ENCODE assay signal across 24 mouse cellular contexts in the genomic region with DNA sequence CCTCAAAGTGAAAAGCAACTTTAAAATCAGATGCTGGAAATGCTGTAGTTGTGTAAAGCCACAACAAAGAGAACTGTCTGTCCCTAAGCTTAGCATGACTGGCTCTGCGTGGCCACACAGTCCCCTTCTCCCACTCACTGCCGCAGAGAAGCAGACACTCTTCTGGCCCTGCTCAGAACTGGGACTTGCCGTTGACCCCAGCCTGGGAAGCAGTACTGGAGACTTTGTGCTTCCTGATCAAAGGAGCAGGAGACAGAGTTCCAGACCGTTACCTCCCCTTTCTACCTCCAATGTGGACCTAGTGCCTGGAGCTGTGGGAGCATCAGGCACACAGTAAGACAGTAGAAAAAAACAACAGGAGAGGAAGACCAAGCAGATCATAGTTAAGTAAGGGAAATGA. TPM values are rescaled to one million over a fixed set of nuclear protein-coding genes. Genes with fewer than 3 reads are reported as not detected.
DNase-seq lines count a peak whose midpoint lies in the region; ATAC-seq and TF ChIP-seq lines count a peak whose summit lies in the region.
"Had no signal": no experiment of that assay in that cellular context is flagged by ENCODE, and none has a peak within 500 bp of the region (broad histone marks: within the 10 kb centered on the region; RNA-seq: fewer than 3 reads in every experiment).

No protein-coding gene starts in this region.

- ATAC-seq in hindbrain, embryonic 13.5 days (ENCODE audit: low FRiP score) = no peak
- ATAC-seq in hindbrain, embryonic 11.5 days (ENCODE audit: low FRiP score) = no peak
- ATAC-seq in kidney, embryonic 15.5 days (replicated peaks; ENCODE audit: low FRiP score) = peak; percentile 79
- ATAC-seq in kidney, postnatal 0 days (replicated peaks; ENCODE audit: low FRiP score, low read depth) = no peak
- ATAC-seq: activated CD4-positive, CD25-positive, alpha-beta regulatory T cell, adult 4 months; CD4-positive, CD25-positive, alpha-beta regulatory T cell, adult 4 months; forebrain, embryonic 13.5 days; forebrain, embryonic 15.5 days; Patski had no signal

- no peaks in the 10 kb centered on the region for H3K36me3 ChIP-seq in hindbrain, embryonic 13.5 days
- H3K36me3 ChIP-seq in hindbrain, embryonic 11.5 days (ENCODE audit: control insufficient read depth, insufficient read depth, low read length) = no peaks in the 10 kb centered on the region
- no peaks in the 10 kb centered on the region for H3K36me3 ChIP-seq in kidney, embryonic 15.5 days
- H3K36me3 ChIP-seq in kidney, postnatal 0 days (ENCODE audit: insufficient read depth, low read length) = no peaks in the 10 kb centered on the region
- H3K36me3 ChIP-seq: embryonic facial prominence, embryonic 10.5 days; embryonic facial prominence, embryonic 12.5 days; forebrain, embryonic 15.5 days had no signal

- H3K27ac ChIP-seq in hindbrain, embryonic 13.5 days = no peak overlapping the region
- H3K27ac ChIP-seq in hindbrain, embryonic 11.5 days (ENCODE audit: low read depth, low read length) = no peak overlapping the region
- no peak overlapping the region for H3K27ac ChIP-seq in kidney, embryonic 15.5 days
- no peak overlapping the region for H3K27ac ChIP-seq in kidney, postnatal 0 days
- H3K27ac ChIP-seq: embryonic facial prominence, embryonic 10.5 days; embryonic facial prominence, embryonic 12.5 days; forebrain, embryonic 13.5 days; forebrain, embryonic 15.5 days had no signal

- no peaks in the 10 kb centered on the region for H3K9me3 ChIP-seq in hindbrain, embryonic 13.5 days
- H3K9me3 ChIP-seq in hindbrain, embryonic 11.5 days (ENCODE audit: control insufficient read depth, low read length) = no peaks in the 10 kb centered on the region
- no peaks in the 10 kb centered on the region for H3K9me3 ChIP-seq in kidney, embryonic 15.5 days (replicated peaks)
- no peaks in the 10 kb centered on the region for H3K9me3 ChIP-seq in kidney, postnatal 0 days (replicated peaks; ENCODE audit: low read length)
- H3K9me3 ChIP-seq: embryonic facial prominence, embryonic 10.5 days; embryonic facial prominence, embryonic 12.5 days; forebrain, embryonic 15.5 days; G1E had no signal

- DNase-seq in hindbrain, embryonic 11.5 days (ENCODE audit: low spot score) = no peak
- DNase-seq in kidney, postnatal 14 days = no peak
- DNase-seq in kidney, postnatal 0 days (ENCODE audit: low spot score) = peak; percentile 46
- no peak for DNase-seq in kidney, postnatal 25 days
- DNase-seq: adrenal gland, adult 8-10 months; adrenal gland, postnatal 14 days; adrenal gland, postnatal 36 days; B cell, adult 2 months; cerebellum, adult 11-12 months; cerebellum, adult 2 months; cerebellum, adult 9-10 months; cerebellum, postnatal 10 days; cerebellum, postnatal 25 days had no signal

- H3K27me3 ChIP-seq in hindbrain, embryonic 13.5 days = no peaks in the 10 kb centered on the region
- H3K27me3 ChIP-seq in hindbrain, embryonic 11.5 days (ENCODE audit: control insufficient read depth, insufficient read depth, low read length) = no peaks in the 10 kb centered on the region
- no peaks in the 10 kb centered on the region for H3K27me3 ChIP-seq in kidney, embryonic 15.5 days
- no peaks in the 10 kb centered on the region for H3K27me3 ChIP-seq in kidney, postnatal 0 days (ENCODE audit: insufficient read depth, low read length)
- H3K27me3 ChIP-seq: CH12.LX; embryonic facial prominence, embryonic 12.5 days; forebrain, embryonic 13.5 days; forebrain, embryonic 15.5 days had no signal

- H3K4me1 ChIP-seq in hindbrain, embryonic 13.5 days (replicated peaks) = no peaks in the 10 kb centered on the region
- H3K4me1 ChIP-seq in hindbrain, embryonic 11.5 days (replicated peaks; ENCODE audit: control insufficient read depth, insufficient read depth, low read length) = no peaks in the 10 kb centered on the region
- peaks cover 5% of the 10 kb centered on the region; the same call in 1 of the 2 replicates for H3K4me1 ChIP-seq in kidney, embryonic 15.5 days
- H3K4me1 ChIP-seq in kidney, postnatal 0 days (replicated peaks; ENCODE audit: insufficient read depth, low read length) = no peaks in the 10 kb centered on the region
- H3K4me1 ChIP-seq: embryonic facial prominence, embryonic 10.5 days; embryonic facial prominence, embryonic 12.5 days; forebrain, embryonic 13.5 days; forebrain, embryonic 15.5 days had no signal

- 0 out of 2 replicates have a peak overlapping the region, but pooled peaks have one; percentile 13 for H3K9ac ChIP-seq in hindbrain, embryonic 13.5 days
- H3K9ac ChIP-seq in hindbrain, embryonic 11.5 days (ENCODE audit: low read depth, low read length) = no peak overlapping the region
- no peak overlapping the region for H3K9ac ChIP-seq in kidney, embryonic 15.5 days
- no peak overlapping the region for H3K9ac ChIP-seq in kidney, postnatal 0 days (ENCODE audit: low read depth, low read length)
- H3K9ac ChIP-seq: embryonic facial prominence, embryonic 12.5 days; forebrain, embryonic 13.5 days; forebrain, embryonic 15.5 days had no signal

- TF ChIP-seq CTCF in kidney, postnatal 0 days (IDR thresholded peaks at IDR 0.05; ENCODE audit: low read depth) = no peak

- no peak overlapping the region for H3K4me2 ChIP-seq in hindbrain, embryonic 13.5 days
- H3K4me2 ChIP-seq in hindbrain, embryonic 11.5 days (replicated peaks; ENCODE audit: low read depth, low read length) = no peak overlapping the region
- H3K4me2 ChIP-seq in kidney, embryonic 15.5 days = no peak overlapping the region
- H3K4me2 ChIP-seq in kidney, postnatal 0 days (ENCODE audit: low read length) = no peak overlapping the region
- H3K4me2 ChIP-seq: embryonic facial prominence, embryonic 12.5 days; forebrain, embryonic 13.5 days; forebrain, embryonic 15.5 days had no signal

- WGBS in hindbrain, embryonic 13.5 days = 60% methylated on average over 4 of the region's 4 CpGs
- WGBS in hindbrain, embryonic 11.5 days = 75% methylated on average over 4 of the region's 4 CpGs
- WGBS in kidney, embryonic 15.5 days = 19% methylated on average over 4 of the region's 4 CpGs
- 23% methylated on average over 4 of the region's 4 CpGs for WGBS in kidney, postnatal 0 days

- no peak overlapping the region for H3K4me3 ChIP-seq in hindbrain, embryonic 13.5 days
- H3K4me3 ChIP-seq in hindbrain, embryonic 11.5 days (ENCODE audit: low read depth, low read length) = no peak overlapping the region
- H3K4me3 ChIP-seq in kidney, embryonic 15.5 days (replicated peaks) = no peak overlapping the region
- H3K4me3 ChIP-seq in kidney, postnatal 0 days (replicated peaks; ENCODE audit: low read depth, low read length) = no peak overlapping the region
- H3K4me3 ChIP-seq: embryonic facial prominence, embryonic 10.5 days; embryonic facial prominence, embryonic 12.5 days; forebrain, embryonic 13.5 days; forebrain, embryonic 15.5 days had no signal

RNA-seq across cellular contexts. Expression of gene Fam228a, which starts 5.9 kb away (rescaled TPM):
- 0.75 and 1.1 TPM in 2 replicates for polyA plus RNA-seq in hindbrain, embryonic 13.5 days (2015; fragmentation: Nextera tagmentation; extraction: Ambion mirVana)
- polyA plus RNA-seq in hindbrain, embryonic 11.5 days (2014; fragmentation: Nextera tagmentation; extraction: Ambion mirVana) = 0.13 and 1.4 TPM in 2 replicates
- polyA plus RNA-seq in kidney, embryonic 15.5 days (2015; fragmentation: Nextera tagmentation; extraction: Ambion mirVana) = 0.10 and 0.15 TPM in 2 replicates
- polyA plus RNA-seq in kidney, postnatal 0 days (2015; fragmentation: Nextera tagmentation; extraction: Ambion mirVana) = 0.12 and 0.18 TPM in 2 replicates
- polyA plus RNA-seq: activated CD4-positive, CD25-positive, alpha-beta regulatory T cell, adult 4 months; G1E had no signal

RNA-seq across cellular contexts. Expression of gene Pfn4, which starts 36.5 kb away (rescaled TPM):
- polyA plus RNA-seq in hindbrain, embryonic 13.5 days (2015; fragmentation: Nextera tagmentation; extraction: Ambion mirVana) = 12.0 and 12.1 TPM in 2 replicates
- 5.3 and 8.4 TPM in 2 replicates for polyA plus RNA-seq in hindbrain, embryonic 11.5 days (2014; fragmentation: Nextera tagmentation; extraction: Ambion mirVana)
- polyA plus RNA-seq in kidney, embryonic 15.5 days (2015; fragmentation: Nextera tagmentation; extraction: Ambion mirVana) = 2.5 and 3.5 TPM in 2 replicates
- 4.2 and 5.2 TPM in 2 replicates for polyA plus RNA-seq in kidney, postnatal 0 days (2015; fragmentation: Nextera tagmentation; extraction: Ambion mirVana)
- polyA plus RNA-seq: activated CD4-positive, CD25-positive, alpha-beta regulatory T cell, adult 4 months; G1E had no signal

RNA-seq across cellular contexts. Expression of gene Fam228b, which starts 36.7 kb away (rescaled TPM):
- polyA plus RNA-seq in hindbrain, embryonic 13.5 days (2015; fragmentation: Nextera tagmentation; extraction: Ambion mirVana) = 3.4 and 5.2 TPM in 2 replicates
- 2.9 and 3.0 TPM in 2 replicates for polyA plus RNA-seq in hindbrain, embryonic 11.5 days (2014; fragmentation: Nextera tagmentation; extraction: Ambion mirVana)
- polyA plus RNA-seq in kidney, embryonic 15.5 days (2015; fragmentation: Nextera tagmentation; extraction: Ambion mirVana) = 1.5 and 4.5 TPM in 2 replicates
- polyA plus RNA-seq in kidney, postnatal 0 days (2015; fragmentation: Nextera tagmentation; extraction: Ambion mirVana) = 1.8 and 3.8 TPM in 2 replicates
- polyA plus RNA-seq: activated CD4-positive, CD25-positive, alpha-beta regulatory T cell, adult 4 months; G1E had no signal
